In the genomic region with DNA sequence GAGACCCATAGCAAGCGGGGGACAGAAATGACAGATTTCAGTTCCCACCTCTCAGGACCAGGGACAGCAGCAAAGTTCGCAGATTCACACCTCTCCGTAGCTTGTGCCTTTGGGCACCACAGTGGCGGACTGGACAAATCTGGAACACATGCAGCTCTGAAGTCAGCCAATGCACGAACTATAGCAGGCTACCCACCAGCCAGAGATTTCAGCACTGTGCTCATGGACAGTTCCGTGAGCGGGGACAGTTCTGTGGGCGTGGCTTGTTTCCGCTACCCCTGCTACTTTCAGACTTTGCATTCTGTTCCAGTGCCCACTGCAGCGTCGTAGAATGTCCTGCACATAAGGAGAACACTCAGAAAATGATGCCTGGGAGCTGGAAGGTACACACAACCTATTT, we compare ENCODE assay signal across 8 mouse cellular contexts. TPM values are rescaled to one million over a fixed set of nuclear protein-coding genes. Genes with fewer than 3 reads are reported as not detected.
DNase-seq lines count a peak whose midpoint lies in the region; ATAC-seq and TF ChIP-seq lines count a peak whose summit lies in the region.

No protein-coding gene starts in this region.

- TF ChIP-seq CTCF in intestine, postnatal 0 days (IDR thresholded peaks at IDR 0.05; ENCODE audit: low read depth) = no peak
- no peak for TF ChIP-seq CTCF in liver, embryonic 14.5 days (IDR thresholded peaks at IDR 0.05; ENCODE audit: low read depth)

- H3K27ac ChIP-seq in intestine, embryonic 14.5 days (ENCODE audit: low read depth) = no peak overlapping the region
- H3K27ac ChIP-seq in intestine, postnatal 0 days (ENCODE audit: low read depth, low read length) = no peak overlapping the region
- H3K27ac ChIP-seq in liver, embryonic 14.5 days = no peak overlapping the region

- no peak overlapping the region for H3K4me2 ChIP-seq in intestine, embryonic 14.5 days (ENCODE audit: low read length)
- no peak overlapping the region for H3K4me2 ChIP-seq in intestine, postnatal 0 days (replicated peaks; ENCODE audit: low read depth)
- no peak overlapping the region for H3K4me2 ChIP-seq in liver, embryonic 14.5 days (ENCODE audit: low read depth)

- no peak overlapping the region for H3K4me3 ChIP-seq in intestine, embryonic 14.5 days (ENCODE audit: low read depth, low read length)
- no peak overlapping the region for H3K4me3 ChIP-seq in intestine, postnatal 0 days (ENCODE audit: low read depth, low read length)
- H3K4me3 ChIP-seq in liver, embryonic 14.5 days (ENCODE audit: insufficient read depth in 1 of 2, low read depth in 2 of 2, low read length in 2 of 2) = no peak overlapping the region

- no peak overlapping the region for H3K9ac ChIP-seq in intestine, embryonic 14.5 days (ENCODE audit: low read length)
- H3K9ac ChIP-seq in intestine, postnatal 0 days (ENCODE audit: low read depth, low read length) = no peak overlapping the region
- no peak overlapping the region for H3K9ac ChIP-seq in liver, embryonic 14.5 days (replicated peaks)

- no peaks in the 10 kb centered on the region for H3K27me3 ChIP-seq in intestine, embryonic 14.5 days (replicated peaks; ENCODE audit: control insufficient read depth, insufficient read depth, low read length)
- H3K27me3 ChIP-seq in intestine, postnatal 0 days (replicated peaks; ENCODE audit: control insufficient read depth, insufficient read depth, low read length) = no peaks in the 10 kb centered on the region
- H3K27me3 ChIP-seq in liver, embryonic 14.5 days (ENCODE audit: control insufficient read depth, insufficient read depth, low read length) = no peaks in the 10 kb centered on the region

- TF ChIP-seq EP300 in liver, embryonic 14.5 days (IDR thresholded peaks at IDR 0.05; ENCODE audit: low read depth) = no peak

- H3K9me3 ChIP-seq in intestine, embryonic 14.5 days (ENCODE audit: control insufficient read depth, low read length) = no peaks in the 10 kb centered on the region
- H3K9me3 ChIP-seq in intestine, postnatal 0 days (ENCODE audit: control insufficient read depth) = no peaks in the 10 kb centered on the region
- H3K9me3 ChIP-seq in liver, embryonic 14.5 days (ENCODE audit: control insufficient read depth, low read length) = no peaks in the 10 kb centered on the region; the same call in 1 of the 2 replicates

- no peak for ATAC-seq in intestine, embryonic 14.5 days (replicated peaks; ENCODE audit: low FRiP score, low TSS enrichment, low read depth)
- no peak for ATAC-seq in intestine, postnatal 0 days
- ATAC-seq in liver, embryonic 14.5 days (ENCODE audit: insufficient read depth) = no peak
- ATAC-seq in CD4-positive, CD25-positive, alpha-beta regulatory T cell, adult 4 months = no peak
- ATAC-seq in frontal cortex, adult (ENCODE audit: low TSS enrichment) = no peak

- no peaks in the 10 kb centered on the region for H3K4me1 ChIP-seq in intestine, embryonic 14.5 days (replicated peaks; ENCODE audit: control insufficient read depth, insufficient read depth, low read length)
- H3K4me1 ChIP-seq in intestine, postnatal 0 days (replicated peaks; ENCODE audit: control insufficient read depth, insufficient read depth, low read length) = no peaks in the 10 kb centered on the region
- H3K4me1 ChIP-seq in liver, embryonic 14.5 days (replicated peaks; ENCODE audit: control insufficient read depth in 2 of 2, insufficient read depth in 2 of 2, low read length in 1 of 2) = no peaks in the 10 kb centered on the region

- DNase-seq in intestine, embryonic 14.5 days (ENCODE audit: low spot score) = peak; percentile 88
- DNase-seq in NIH3T3 (ENCODE audit: low read depth) = peak; percentile 62
- DNase-seq in embryo, embryonic 10.5 days (ENCODE audit: low spot score) = peak; percentile 85
- peak in 2 of 3 experiments; percentile 2 to 7 for DNase-seq in liver, embryonic 14.5 days (ENCODE audit: low read depth in 3 of 3, low spot score in 3 of 3)
- no peak for DNase-seq in left cerebral cortex, adult 9 months (ENCODE audit: low spot score in 2 of 2)

- WGBS in intestine, embryonic 14.5 days = 14% methylated on average over 11 of the region's 11 CpGs
- WGBS in intestine, postnatal 0 days = 22% methylated on average over 11 of the region's 11 CpGs
- WGBS in liver, embryonic 14.5 days (ENCODE audit: insufficient replicate concordance) = 25% methylated on average over 11 of the region's 11 CpGs

- no peaks in the 10 kb centered on the region for H3K36me3 ChIP-seq in intestine, embryonic 14.5 days (ENCODE audit: control insufficient read depth, insufficient read depth, low read length)
- no peaks in the 10 kb centered on the region for H3K36me3 ChIP-seq in intestine, postnatal 0 days (ENCODE audit: control insufficient read depth, insufficient read depth)
- no peaks in the 10 kb centered on the region for H3K36me3 ChIP-seq in liver, embryonic 14.5 days (replicated peaks; ENCODE audit: control insufficient read depth, insufficient read depth, low read depth)

RNA-seq across cellular contexts. Expression of a gene that starts 49.5 kb away (rescaled TPM):
- polyA plus RNA-seq in intestine, embryonic 14.5 days (2014; fragmentation: Nextera tagmentation; extraction: Ambion mirVana) = 74.0 and 76.1 TPM in 2 replicates
- 60.8 and 62.6 TPM in 2 replicates for polyA plus RNA-seq in intestine, postnatal 0 days (2015; fragmentation: Nextera tagmentation; extraction: Ambion mirVana)
- polyA plus RNA-seq in liver, embryonic 14.5 days (2012; rRNA removed) = 26.6 and 30.3 TPM in 2 replicates
- polyA plus RNA-seq in liver, embryonic 14.5 days (2014; fragmentation: Nextera tagmentation; extraction: Ambion mirVana) = 57.9 and 61.5 TPM in 2 replicates
- polyA plus RNA-seq in CD4-positive, CD25-positive, alpha-beta regulatory T cell, adult 4 months (2017; shearing (Covaris generic)) = 100 to 1,000 TPM; 103 to 106 TPM

Comparison
In these comparisons a context has a peak if more than half of its experiments do, and no peak if none do; other contexts are left out.
1. DNase-seq: peak in intestine, embryonic 14.5 days (single experiment), NIH3T3 (single experiment), embryo, embryonic 10.5 days (single experiment) and liver, embryonic 14.5 days (2 of 3); none in left cerebral cortex, adult 9 months (0 of 2).